Mouse (Mus musculus) left cerebral cortex, adult 11 months (tissue): Measurements from ENCODE around the gene Gjc2.

ENCODE experiments used
- DNase-seq: peaks from one replicate; pipeline ENCODE4 v3.0.0; 2022; ENCODE audit warnings: low spot score

The Gjc2 gene

DNA sequence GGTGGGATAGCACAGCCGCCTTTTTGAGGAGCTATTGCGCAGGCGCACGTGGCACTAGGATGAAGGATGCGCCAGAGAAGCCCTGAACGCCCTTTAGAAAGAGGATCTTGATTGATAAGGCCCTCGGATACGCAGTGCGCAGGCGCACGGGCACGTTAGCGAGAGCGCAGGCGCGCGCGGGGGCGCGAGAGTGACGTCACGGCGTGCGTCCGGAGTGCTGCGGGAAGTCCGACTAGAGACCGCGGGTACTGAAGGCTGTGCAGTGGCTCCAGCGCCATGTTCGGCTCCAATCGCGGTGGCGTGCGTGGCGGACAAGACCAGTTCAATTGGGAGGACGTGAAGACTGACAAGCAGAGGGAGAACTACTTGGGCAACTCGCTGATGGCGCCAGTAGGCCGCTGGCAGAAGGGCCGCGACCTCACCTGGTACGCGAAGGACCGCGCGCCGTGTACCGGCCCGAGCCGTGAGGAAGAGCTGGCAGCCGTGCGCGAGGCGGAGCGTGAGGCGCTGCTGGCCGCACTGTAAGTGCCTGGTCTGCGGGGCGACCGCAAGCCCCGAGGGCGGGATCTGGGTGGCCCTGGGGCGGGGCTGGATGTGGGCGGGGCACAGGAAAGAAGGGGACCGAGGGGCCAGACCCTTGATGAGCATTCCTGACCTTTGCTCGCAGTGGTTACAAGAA, 25.3 kb upstream of the Gjc2 start, which contains the start of gene 2310033P09Rik:
2310033P09Rik (plus strand) TSS at position 169 of the 679 bp plus-strand sequence.
- DNase-seq: peak; percentile 93

DNA sequence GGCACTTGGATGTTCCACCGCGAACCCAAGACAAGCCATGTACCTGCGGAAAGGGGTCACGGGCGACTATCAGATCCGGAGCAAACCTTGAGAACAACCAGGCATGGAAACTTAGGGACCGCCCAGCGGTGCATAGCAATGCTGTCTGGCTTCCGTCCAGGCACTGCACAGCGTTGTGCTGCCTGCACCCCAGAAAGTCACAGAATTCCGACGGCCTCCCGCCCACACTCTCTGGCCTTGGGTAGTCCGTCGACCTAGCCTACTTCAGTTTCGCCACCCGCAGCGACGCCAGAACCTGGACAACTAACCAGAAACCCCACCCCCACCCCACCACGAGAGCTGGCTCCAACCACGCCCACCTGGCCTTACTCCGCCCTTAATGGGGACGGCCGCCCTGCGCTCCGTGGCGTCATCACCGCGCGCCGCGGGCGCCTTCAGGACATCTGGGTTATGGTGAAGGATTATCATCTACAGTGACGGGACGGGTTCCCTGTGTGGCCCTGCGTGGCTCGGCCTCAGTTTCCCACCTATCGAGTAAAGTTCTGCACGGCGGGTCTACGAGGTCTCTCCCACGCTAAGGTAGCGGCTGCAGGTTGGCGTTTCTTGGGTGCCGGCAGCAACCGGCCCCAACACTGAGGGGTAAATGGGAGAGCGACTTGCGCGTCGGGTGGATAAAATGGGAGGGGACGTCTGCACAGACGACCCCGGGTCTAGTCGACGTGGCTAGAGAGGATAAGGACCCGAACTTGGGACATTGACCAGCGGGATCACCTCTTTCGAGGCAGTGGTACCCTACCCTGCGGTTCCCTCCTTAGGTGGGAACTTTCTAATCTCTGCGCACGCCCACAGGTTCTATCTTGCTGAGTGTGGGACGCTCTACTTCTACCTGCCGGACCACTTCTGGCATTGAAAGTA, 19.3 kb upstream of the Gjc2 start, which contains the start of gene Mrpl55:
Mrpl55 (plus strand) TSS at position 406 of the 915 bp plus-strand sequence.
- peak; percentile 85 for DNase-seq

DNA sequence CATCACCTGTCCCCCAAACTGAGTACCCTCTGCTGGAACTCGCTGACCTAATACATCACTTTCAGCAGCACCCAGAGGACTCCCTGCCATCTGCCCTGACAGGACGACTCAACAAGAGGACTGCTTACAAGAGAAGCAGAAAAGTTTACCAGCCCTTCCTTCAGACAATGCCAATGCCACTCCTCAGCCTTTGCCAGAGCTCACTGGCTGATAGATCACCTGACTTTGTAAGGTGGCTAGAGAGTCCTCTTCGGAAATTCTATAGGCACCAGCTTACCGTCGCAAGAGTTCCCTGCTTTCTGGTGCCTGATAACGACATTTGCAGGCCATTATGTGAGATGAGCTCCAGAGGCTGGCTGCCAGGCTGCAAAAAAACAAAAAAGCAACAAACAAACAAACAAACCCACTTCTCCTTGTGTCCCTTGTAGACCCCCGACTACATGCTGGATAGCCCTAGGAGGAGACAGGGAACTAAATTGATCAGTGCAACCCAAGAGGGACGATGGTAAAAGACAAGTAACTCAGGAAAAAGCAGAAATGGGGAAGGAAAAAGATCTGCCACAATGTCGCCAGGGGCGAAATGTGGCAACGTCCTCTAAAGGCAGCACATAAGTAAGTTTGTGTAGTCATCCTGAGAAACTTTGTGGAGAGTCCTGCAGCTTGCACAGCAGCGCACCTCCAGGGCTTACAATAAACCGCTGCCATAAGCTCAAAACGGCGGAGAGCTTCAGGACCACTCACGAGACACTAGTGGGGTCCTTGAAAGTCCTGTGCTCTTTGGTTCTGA, 18.4 kb upstream of the Gjc2 start:
- no peak for DNase-seq

DNA sequence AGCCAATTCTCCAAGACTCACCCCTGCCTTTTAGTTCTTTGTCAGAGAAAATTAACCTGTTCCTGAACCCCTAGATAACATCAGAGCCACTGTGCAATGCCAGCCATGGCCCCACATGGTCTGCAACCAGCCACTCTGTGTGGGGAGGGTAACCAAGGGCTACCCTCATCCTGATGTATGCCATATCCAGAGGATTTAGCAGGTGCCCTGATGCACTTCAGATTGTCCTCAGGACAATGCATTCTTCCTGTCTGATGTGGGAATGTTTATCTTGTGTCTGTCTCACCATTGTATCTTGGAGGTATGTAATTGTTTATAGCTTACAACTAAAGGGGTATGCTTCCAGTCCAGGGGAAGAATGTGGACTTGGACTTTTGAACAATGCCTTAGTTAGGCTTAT, 13.2 kb upstream of the Gjc2 start:
- DNase-seq: no peak

DNA sequence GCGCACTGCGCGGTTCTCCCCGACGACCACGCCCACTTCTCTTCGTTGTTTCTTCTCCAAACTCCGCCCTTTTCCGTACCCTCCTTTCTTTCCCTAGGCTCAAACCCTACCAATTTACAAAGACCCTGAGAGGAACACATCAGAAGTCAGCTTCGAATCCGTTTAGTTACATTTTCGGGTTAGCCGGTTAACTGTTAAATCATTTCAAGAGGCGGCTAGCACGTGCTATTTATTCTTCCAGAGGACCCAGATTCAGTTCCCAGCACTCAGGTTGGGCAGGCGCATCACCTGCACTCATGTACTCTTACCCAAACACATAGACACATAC, 9.0 kb upstream of the Gjc2 start, which contains the start of gene Guk1:
Guk1 (minus strand) TSS at position 154 of the 328 bp plus-strand sequence.
- DNase-seq: no peak

DNA sequence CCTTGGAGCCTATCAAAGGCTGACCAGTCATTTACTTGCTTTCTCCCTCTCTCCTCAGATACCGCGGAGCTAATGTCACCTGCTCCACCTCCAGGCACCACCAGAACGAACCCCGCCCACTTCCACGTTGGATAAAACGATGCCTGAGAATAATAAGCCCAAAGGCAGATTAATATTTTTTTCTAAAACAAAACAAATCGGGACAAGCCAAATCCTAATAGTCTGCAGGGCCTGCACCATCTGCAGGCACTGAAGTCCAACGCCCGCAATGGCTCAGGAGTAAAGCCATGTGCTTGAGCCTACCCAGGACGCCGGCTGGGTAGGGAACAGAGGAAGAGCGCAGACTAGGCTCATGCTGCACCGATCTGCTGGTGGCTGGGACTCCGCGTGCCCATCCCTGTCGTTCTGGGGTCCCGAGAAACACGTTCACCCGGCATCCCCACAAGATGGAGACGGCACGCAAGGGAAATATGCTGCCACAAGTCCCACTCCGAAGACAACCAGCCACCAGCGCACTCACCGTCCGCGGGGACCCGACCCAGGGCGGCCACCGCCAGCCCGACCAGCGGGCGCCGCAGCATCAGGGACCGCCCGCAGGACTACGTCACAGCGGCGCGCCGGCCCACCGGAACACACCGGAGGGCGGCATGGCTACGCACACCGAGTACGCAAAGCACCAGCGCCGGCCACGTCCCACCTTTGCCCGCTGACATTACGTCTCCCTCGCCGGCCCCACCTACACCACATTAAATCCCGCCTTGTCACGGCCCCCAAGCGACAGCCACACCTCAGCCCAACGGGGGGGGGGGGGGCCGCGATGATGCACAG, 8.4 kb upstream of the Gjc2 start:
- peak; percentile 89 for DNase-seq

DNA sequence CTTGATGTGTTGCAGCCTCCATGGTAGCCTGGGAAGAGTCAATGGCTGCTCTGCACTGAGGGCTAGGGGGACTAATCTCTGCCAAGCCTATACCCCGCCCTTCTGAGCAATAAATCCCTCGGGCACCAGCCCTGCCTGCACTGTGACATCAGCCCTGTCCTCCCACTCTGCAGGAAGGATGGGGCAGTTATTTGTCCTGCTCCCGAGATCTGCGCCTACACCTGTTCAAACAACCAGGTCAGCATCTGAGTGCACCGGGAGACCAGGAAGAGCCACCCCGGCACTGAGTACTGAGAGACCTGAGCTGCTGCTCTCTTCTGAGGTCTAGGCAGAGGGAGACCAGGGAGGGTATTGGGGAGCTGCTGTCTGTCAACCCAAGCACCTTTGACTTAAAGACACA, 4.7 kb upstream of the Gjc2 start:
- no peak for DNase-seq

DNA sequence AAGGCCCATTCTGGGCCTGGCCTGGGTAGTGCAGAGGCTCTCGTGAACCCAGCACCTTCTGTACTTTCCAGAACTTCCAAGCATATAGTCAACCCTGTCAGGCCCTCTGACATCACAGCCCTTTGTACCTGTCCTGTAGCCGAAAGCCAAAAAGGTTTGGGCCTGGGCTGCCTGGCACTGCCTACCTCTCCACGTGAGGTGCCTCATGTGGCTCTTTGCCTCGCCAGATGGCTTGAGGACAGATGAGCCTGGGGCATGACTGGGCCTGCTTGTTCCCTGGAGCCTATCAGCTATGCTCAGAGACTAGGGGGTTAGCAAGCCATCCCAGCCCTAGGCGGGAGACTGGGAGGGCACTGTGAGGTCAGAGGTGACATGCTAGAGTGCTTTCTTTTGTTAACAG, 2.5 kb upstream of the Gjc2 start:
- DNase-seq: no peak

DNA sequence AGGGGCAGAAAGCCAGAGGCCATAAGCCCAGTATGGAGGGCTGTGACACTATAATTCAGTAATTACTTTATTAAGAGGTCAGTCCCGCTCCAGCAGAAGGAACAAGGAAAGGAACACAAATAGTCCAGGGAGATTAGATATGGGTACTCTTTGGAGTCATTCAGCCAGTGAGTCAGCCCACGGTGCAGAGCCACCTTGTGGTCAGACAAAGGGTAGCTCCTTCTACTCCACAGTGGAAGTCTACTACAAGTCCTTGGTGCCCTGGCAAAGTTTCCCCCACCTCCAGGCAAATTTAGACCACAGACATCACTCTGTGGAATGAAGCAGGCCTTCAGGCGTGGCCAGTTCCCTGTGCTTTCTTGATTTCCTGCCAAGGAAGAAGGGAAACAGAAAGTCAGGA, 808 bp upstream of the Gjc2 start:
- no peak for DNase-seq

DNA sequence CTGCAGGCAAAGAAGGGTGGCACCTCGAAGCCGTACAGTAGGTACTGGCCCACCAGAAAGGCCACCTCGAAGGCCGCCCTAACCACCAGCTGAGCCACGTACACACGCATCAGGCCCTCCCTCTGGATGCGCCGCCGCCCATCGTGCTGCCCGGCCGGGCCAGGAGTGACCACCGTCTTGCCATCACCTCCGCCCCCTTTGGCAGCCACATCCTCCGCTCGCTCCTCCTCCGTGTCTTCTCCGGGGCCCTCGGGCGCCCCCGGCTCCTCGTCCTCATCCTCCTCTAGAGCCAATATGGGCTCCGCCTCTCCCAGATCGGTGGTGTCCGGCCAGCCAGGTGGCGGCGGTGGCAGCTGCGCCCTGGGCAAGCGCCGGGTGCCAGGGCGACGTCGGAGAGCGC, 6.1 kb downstream of the Gjc2 start:
- no peak for DNase-seq

DNA sequence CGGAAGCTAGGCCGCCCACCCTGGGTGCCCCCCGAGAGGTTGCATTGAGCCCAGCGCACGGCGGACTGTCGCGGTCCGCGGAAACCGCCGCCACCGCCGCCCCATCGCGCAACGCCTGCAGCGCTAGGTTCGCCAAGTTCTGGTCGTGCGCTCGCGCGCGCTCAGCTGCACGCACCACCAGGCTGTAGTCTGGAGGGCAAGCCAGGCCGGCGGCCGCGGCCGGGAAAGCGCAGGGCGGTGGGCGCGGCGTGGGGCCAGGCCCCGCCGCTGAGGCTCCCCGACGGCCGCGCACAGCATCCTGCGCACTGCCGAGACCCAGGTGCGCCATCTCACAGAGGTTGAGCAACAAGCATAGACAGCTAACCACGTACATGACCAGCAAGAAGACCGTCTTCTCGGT, 6.5 kb downstream of the Gjc2 start:
- DNase-seq: no peak

DNA sequence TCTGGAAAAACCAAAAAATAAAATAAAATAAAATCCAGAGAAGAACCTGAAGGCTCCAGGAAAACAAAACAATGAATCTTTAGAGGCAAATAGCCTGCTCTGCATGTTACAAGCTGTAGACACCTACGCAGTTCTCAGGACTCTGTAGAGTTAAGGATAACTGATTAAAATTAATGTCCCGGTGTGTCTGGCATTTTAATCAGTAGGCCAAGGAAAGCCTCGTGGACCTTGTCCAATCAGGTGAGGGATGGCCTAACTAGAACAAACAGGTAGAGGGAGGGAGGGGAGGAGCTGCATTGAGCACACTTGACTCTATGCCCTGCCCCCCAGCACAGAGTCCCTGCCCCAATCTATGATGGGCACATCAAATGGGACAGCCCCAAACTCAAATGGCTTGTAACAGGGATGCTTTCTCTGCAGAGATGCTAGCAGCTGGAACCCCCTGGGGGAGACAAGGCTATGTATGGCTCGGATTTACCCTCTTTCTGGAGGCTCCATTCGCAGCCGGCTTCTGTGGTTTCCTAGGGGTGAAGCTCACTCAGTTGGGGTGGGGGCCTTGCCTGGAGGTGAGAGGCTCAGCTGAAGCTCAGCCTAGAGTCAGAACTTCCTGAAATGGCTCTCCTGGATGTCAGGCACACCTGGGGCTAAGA, 8.7 kb downstream of the Gjc2 start:
- DNase-seq: no peak

DNA sequence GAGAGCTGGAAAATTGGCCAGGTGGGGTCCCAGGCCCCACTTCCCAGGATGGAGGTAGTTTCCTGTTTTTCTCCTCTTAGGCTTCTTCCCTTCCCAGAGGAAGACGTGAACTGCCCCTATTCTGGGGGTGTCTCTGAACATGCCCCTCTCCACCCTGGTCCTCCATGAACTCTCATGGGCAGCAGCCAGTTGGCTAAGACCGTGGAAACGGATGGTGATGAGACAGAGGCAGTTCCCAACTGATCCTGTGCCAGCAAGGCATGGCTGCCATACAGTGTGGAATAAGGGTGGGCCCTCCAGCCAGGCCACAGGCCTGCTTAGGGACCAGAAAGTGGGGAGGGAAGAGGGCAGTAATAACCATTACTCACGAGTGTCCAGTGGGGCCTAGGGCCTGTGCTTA, 12.5 kb downstream of the Gjc2 start:
- DNase-seq: no peak

DNA sequence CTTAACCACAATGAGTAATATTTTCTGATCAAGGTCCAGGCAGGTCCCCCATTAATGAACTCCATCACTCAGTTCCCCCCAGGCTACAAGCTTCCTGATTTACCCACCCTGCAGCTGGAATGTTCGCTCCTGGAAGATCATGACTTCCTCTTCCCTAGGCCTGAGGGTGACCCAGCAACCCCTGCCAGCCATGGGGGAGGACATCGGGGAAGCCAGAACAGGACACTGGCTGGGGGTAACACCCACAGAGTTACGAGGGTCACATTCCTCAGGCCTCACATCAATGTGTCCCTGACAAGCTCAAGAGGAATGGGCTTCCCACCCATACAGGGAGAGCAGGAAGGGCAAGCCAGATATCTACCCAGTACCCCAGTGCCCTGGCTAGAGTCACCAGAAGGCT, 13.2 kb downstream of the Gjc2 start:
- no peak for DNase-seq

DNA sequence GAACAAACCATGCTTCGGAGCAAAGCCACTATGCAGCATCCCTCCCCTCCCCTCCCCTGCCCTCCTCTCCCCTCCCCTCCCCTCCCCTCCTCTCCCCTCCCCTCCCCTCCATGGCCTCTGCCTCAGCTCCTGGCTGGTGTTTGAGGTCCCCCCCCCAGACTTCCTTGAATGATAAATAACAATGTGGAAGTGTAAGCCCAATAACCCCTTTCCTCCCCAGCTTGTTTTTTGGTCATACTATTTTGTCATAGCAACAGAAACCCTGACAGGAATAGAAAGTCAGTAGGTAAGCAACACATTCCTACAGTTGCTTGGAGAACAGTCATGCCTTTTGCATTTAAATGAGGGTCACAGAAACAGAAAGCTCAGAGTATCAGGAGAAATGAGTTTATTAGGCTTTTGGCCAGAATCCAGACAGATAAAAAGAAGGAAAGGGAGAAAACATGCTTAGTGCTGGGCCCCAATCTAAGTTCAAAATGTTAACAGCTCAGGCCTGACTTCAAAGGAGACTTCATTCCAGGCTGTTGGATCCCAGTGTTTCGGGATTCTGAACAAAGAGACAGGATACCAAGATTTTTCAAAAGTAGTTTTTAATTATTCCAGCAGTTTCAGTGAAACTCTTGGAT, 17.3 kb downstream of the Gjc2 start:
- no peak for DNase-seq

DNA sequence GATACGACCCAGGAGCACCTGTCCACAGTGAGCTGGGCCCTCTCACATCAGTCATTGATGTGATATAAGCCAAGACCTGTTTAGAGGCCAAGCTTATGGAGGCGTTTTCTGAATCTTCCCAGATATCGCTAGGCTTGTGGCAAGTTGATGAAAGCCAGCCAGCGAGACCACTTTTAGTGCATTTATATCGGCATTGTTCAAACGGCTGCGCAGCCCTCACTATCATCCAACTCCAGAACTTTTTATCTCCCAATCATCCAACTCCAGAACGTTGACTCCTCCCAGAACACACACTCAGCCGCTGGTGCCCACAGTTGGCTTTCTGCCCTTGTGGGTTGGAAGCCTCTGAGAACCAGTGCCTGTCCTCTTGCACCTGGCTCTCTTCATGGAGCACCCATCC, 18.6 kb downstream of the Gjc2 start:
- no peak for DNase-seq

DNA sequence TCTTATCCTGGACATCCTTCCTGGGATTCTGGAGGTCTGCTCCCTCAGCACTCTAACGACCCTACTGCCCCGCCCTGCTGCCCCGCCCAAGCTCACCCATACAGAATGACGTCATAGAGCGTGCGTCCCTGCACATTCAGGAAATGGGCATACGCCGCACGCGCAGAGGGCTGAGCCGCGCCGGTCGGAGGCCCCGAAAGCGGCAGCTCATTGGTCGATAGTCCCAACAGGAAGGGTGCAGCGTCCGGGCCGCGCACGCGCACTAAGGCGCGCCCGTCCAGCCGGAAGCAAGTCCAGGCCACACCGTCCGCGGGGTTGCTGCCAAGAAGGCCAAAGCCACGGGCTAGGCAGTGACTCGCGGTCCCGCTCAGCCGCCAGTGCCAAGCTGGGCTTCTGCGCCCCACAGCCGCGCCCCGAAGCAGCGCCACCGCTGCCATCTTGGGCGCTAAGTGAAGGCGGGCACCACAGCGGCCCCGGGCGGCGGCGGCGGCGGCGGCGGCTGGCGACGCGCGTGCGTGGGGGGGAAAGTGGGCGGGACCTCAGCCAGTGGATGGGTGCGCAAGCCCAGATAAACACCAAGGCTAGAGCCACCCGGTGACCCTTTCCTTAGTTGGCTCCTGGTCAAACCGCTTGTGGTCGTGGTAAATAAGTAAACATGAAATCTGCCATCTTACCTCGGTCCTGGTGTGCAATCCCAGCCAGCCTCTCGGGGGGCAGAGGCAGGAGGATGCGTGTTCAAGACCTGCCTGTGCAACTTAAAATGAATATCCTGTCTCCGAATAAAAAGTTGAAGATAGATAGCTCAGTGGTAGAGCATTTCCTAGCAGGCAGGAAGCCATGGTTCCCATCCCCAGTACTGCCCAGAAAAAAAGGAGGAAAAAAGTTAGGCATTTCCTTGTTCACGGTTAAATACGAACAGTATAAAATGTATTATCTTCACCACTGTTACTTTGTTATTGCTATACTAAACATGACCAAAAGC, 19.5 kb downstream of the Gjc2 start, which contains the start of gene Iba57:
Iba57 (minus strand) TSS at position 485 of the 982 bp plus-strand sequence.
- peak; percentile 98 for DNase-seq

DNA sequence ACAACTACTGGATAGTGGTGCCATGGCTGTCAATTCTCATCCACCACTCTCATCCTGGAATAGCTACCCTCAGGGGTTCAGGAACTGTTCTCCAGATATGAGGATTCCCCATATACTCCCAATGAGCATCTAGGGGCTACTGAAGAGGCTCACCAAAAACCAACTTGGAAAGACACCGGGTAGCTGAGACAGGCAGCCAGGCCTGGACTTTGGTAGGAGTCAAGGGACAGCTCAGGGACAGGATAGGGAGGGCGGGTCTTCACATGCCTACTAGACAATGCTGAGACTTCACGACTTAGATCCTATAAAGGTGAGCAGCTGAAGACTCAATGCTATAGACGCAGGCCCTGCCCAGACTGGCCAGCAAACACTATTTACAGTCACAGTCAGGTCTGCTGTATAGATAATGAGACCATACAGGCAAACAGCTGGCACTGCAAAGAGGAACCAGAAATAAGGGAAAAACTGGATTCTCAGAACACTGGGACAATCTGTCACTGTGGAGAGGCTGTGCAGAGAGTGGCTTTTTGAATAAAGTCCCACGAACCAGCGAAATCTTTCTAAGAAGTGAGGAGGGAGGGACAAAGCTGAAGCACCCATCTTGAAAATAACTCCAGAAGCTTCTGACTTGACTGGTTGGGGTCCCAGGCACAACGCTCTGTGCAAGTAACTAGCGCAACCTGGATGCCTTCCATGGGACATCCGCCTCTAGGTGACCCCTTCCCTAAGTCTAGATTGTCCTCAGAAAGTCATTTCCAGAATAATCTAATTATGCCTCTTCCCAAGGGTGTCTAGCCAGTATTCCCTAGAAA, 20.4 kb downstream of the Gjc2 start:
- no peak for DNase-seq
